Mouse (Mus musculus): ENCODE results near the gene Grik4. TPM values are rescaled to one million over a fixed set of nuclear protein-coding genes. Genes with fewer than 3 reads are reported as not detected.

The Grik4 gene
- polyA plus RNA-seq, 1 experiment: not detected

DNA sequence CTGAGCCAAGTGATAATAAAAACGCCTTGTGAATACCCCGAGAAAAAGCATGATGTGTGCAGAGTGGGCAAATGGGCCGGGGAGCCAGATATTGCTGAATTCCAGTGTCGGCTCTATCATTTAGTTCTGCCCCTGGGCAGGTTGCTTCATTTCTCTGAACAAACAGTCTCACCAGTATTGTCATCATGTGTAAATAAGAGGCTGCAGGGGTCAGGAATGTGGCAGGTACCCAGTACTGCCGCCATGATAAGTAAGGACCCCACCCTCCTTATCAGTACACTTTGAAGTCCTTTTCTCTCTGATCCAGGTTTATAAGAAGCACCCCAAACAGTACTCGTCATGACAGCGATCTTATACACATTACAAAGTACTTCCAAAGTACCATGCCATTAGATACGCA, 230.4 kb downstream of the Grik4 start:
- WGBS: 94% methylated on average over 8 of the region's 8 CpGs
- TF ChIP-seq CTCF (IDR thresholded peaks at IDR 0.05; ENCODE audit: insufficient read depth, low read depth, low read length) (no peak), POLR2A (IDR thresholded peaks at IDR 0.05; ENCODE audit: insufficient read depth, low read depth, low read length) (no peak)
- Histone ChIP-seq H3K4me1 (ENCODE audit: control insufficient read depth, insufficient read depth, low read length) (peaks cover 3% of the 10 kb centered on the region; the same call in 1 of the 2 replicates), H3K4me3 (ENCODE audit: insufficient read depth, low read depth, low read length) (no peak overlapping the region), H3K27ac (ENCODE audit: insufficient read depth, low read depth, low read length) (no peak overlapping the region)

- Histone ChIP-seq H3K4me3 (ENCODE audit: insufficient read depth, low read depth, low read length) (no peak overlapping the region), H3K4me1 (ENCODE audit: control insufficient read depth, insufficient read depth, low read length) (peaks cover 3% of the 10 kb centered on the region; the same call in 1 of the 2 replicates), H3K27ac (ENCODE audit: insufficient read depth, low read depth, low read length) (no peak overlapping the region)
- WGBS: 83% methylated on average over 7 of the region's 7 CpGs
- no peak for TF ChIP-seq POLR2A (IDR thresholded peaks at IDR 0.05; ENCODE audit: insufficient read depth, low read depth, low read length)
- TF ChIP-seq CTCF (IDR thresholded peaks at IDR 0.05; ENCODE audit: insufficient read depth, low read depth, low read length): no peak
Measured at GRCm38 (mm10) chr9:42705848-42706247, 238.4 kb downstream of the Grik4 start.

DNA sequence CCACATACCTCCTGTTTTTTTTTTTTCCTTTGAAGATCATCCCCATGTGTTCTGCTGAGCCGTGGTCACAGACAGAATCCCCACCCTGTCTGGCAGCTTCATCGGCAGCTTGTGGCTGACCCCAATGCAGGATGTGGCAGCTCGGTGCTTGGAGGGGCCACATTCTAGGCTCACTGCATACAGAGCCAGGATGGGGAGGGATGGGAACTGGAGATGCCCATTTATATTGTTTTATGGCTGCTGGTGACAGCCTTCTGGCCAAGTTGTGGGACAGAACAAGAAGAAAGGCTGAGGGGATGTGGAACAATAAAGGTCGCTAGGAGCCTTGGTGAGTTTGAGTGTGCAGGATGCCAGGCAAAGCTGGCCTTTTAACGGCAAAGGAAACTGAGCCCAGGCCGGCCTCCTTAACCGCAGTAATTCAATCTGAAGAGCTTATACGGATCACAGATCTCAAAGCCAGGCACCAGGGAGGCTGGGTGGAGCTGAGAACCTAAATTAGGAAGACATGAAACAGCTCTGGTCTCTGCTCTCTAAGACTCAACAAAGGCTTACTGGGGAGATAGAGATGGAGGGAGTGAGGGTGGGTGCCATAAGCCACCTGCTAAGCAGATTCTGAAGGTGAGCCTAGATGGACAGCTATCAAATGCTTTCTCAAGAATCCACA, 241.0 kb downstream of the Grik4 start:
- no peak overlapping the region for H3K27ac ChIP-seq (ENCODE audit: insufficient read depth, low read depth, low read length)
- WGBS: 77% methylated on average over 8 of the region's 8 CpGs

GRCm38 (mm10) chr9:42702231-42703132, 241.8 kb downstream of the Grik4 start:
- H3K4me3 ChIP-seq (ENCODE audit: insufficient read depth, low read depth, low read length): no peak overlapping the region
- 87% methylated on average over 11 of the region's 11 CpGs for WGBS
- no peak overlapping the region for H3K27ac ChIP-seq (ENCODE audit: insufficient read depth, low read depth, low read length)
- H3K4me1 ChIP-seq (ENCODE audit: control insufficient read depth, insufficient read depth, low read length): no peaks in the 10 kb centered on the region; the same call in 1 of the 2 replicates
- TF ChIP-seq CTCF (IDR thresholded peaks at IDR 0.05; ENCODE audit: insufficient read depth, low read depth, low read length) (no peak), POLR2A (IDR thresholded peaks at IDR 0.05; ENCODE audit: insufficient read depth, low read depth, low read length) (no peak)

More for the DNA sequence above, 241.0 kb downstream of the Grik4 start:
- TF ChIP-seq POLR2A (IDR thresholded peaks at IDR 0.05; ENCODE audit: insufficient read depth, low read depth, low read length): no peak
- TF ChIP-seq CTCF (IDR thresholded peaks at IDR 0.05; ENCODE audit: insufficient read depth, low read depth, low read length): no peak
- Histone ChIP-seq H3K4me3 (ENCODE audit: insufficient read depth, low read depth, low read length) (no peak overlapping the region), H3K4me1 (ENCODE audit: control insufficient read depth, insufficient read depth, low read length) (no peaks in the 10 kb centered on the region; the same call in 1 of the 2 replicates)

DNA sequence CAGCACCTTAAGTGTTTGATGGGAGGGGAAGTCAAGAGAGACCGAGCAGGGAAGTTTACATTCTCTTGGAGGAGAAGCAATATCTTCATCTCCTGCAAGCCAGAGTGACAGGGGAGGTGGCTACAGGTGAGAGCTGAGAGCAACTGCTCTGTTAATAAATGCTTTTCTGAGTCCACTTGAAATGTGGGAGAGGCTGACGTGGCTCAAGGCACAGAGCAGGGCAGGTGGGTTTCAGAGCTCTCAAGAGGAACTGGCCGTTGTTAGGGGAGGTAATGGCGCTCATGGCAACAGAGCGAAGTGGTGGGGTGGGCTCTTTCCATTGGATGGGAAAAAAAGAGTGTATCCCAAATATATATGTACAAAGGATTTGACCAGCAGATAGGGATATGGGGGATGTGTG, 242.6 kb downstream of the Grik4 start:
- no peak for TF ChIP-seq POLR2A (IDR thresholded peaks at IDR 0.05; ENCODE audit: insufficient read depth, low read depth, low read length)
- no peak for TF ChIP-seq CTCF (IDR thresholded peaks at IDR 0.05; ENCODE audit: insufficient read depth, low read depth, low read length)
- Histone ChIP-seq H3K27ac (ENCODE audit: insufficient read depth, low read depth, low read length) (no peak overlapping the region), H3K4me1 (ENCODE audit: control insufficient read depth, insufficient read depth, low read length) (no peaks in the 10 kb centered on the region; the same call in 1 of the 2 replicates), H3K4me3 (ENCODE audit: insufficient read depth, low read depth, low read length) (no peak overlapping the region)
- WGBS: 94% methylated on average over 5 of the region's 5 CpGs

DNA sequence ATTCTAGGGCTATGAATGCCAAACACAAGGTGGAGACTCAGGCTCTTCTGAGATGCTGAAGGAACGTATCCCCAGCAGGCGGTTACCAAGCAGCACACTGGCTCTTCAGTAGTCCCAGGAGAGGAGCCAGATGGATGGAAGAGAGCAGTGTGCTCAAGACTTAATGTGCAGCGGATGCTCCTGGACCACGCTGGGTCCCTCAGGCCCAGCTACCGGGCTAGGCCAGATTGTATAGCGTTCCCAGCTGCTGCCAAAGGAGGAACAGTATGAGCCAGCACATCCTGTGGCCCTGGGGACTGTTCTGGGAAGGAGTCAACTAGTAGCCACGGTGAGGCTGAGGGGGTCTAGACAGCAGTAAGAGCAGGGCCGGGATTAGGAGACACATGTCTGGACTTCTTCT, 251.3 kb downstream of the Grik4 start:
- Histone ChIP-seq H3K4me1 (ENCODE audit: control insufficient read depth, insufficient read depth, low read length) (no peaks in the 10 kb centered on the region), H3K4me3 (ENCODE audit: insufficient read depth, low read depth, low read length) (no peak overlapping the region), H3K27ac (ENCODE audit: insufficient read depth, low read depth, low read length) (no peak overlapping the region)
- 87% methylated on average over 8 of the region's 8 CpGs for WGBS
- TF ChIP-seq CTCF (IDR thresholded peaks at IDR 0.05; ENCODE audit: insufficient read depth, low read depth, low read length): no peak
- TF ChIP-seq POLR2A (IDR thresholded peaks at IDR 0.05; ENCODE audit: insufficient read depth, low read depth, low read length): no peak

DNA sequence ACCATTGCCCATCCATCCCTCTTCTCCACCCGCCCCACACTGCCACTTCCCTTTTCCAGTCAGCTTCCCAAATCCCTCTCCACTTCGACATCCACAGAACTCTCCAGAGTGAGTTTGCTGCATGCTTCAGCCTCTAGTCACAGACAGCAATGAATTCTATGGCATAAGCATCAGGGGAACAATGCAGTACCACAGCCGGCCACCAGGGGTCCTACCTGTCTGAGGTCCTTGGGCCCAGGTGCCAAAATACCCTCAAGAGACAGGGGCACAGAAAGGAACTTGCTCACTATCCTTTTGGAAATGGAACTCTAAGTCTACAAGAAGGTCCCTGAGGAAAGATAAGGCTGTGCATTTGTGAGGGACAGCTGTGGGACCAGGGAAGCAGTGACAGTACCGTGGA, 256.1 kb downstream of the Grik4 start:
- TF ChIP-seq CTCF (IDR thresholded peaks at IDR 0.05; ENCODE audit: insufficient read depth, low read depth, low read length): peak; percentile 45; the same call in 1 of the 2 replicates
- no peak for TF ChIP-seq POLR2A (IDR thresholded peaks at IDR 0.05; ENCODE audit: insufficient read depth, low read depth, low read length)
- H3K4me1 ChIP-seq (ENCODE audit: control insufficient read depth, insufficient read depth, low read length): no peaks in the 10 kb centered on the region
- no peak overlapping the region for H3K4me3 ChIP-seq (ENCODE audit: insufficient read depth, low read depth, low read length)
- 44% methylated on average over 4 of the region's 4 CpGs for WGBS
- no peak overlapping the region for H3K27ac ChIP-seq (ENCODE audit: insufficient read depth, low read depth, low read length)

DNA sequence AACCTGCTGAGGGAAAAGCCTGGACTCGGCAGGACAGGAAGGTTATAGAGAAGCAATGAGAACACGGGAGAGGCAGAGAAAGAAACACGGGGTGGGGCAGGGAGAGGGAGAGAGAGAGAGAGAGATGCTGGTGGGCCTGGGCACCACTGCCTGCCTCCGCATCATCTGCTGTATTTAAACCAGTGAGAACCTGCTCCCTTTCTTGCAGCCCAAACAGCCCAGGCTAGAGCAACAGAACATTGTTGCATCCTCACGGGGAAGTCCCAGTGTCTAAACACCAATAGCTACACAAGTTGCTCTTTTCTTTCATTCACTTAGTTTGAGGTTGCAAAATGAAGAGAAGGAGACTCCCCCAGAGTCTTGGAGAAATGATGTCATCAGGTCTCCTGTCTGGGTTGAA, 258.2 kb downstream of the Grik4 start:
- 91% methylated on average over 5 of the region's 5 CpGs for WGBS
- no peak for TF ChIP-seq CTCF (IDR thresholded peaks at IDR 0.05; ENCODE audit: insufficient read depth, low read depth, low read length)
- TF ChIP-seq POLR2A (IDR thresholded peaks at IDR 0.05; ENCODE audit: insufficient read depth, low read depth, low read length): no peak

DNA sequence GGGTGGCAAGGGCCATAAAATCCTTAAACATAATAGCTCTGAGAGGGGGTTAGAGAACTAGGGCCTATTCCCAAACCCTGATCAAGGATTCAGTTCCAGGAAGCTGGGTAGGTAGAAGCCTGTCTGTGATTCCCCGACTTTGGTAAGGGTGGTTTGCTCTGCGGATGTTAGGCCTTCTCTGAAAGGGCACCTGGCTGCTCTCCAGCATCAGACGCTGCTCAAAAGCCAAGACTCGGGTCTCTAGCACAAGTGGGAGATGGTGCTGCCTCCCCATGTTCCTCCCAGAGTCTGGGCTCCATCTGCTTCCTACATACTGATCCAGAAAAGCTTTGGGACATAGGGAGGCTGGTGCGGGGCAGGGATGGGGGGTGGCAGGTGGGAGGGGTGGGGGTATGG, 270.3 kb downstream of the Grik4 start:
- Histone ChIP-seq H3K27ac (ENCODE audit: insufficient read depth, low read depth, low read length) (no peak overlapping the region), H3K4me3 (ENCODE audit: insufficient read depth, low read depth, low read length) (no peak overlapping the region), H3K4me1 (ENCODE audit: control insufficient read depth, insufficient read depth, low read length) (no peaks in the 10 kb centered on the region; the same call in 1 of the 2 replicates)
- no peak for TF ChIP-seq CTCF (IDR thresholded peaks at IDR 0.05; ENCODE audit: insufficient read depth, low read depth, low read length)
- TF ChIP-seq POLR2A (IDR thresholded peaks at IDR 0.05; ENCODE audit: insufficient read depth, low read depth, low read length): no peak
- 58% methylated on average over 5 of the region's 5 CpGs for WGBS

More for the DNA sequence above, 258.2 kb downstream of the Grik4 start:
- H3K4me1 ChIP-seq (ENCODE audit: control insufficient read depth, insufficient read depth, low read length): no peaks in the 10 kb centered on the region
- H3K27ac ChIP-seq (ENCODE audit: insufficient read depth, low read depth, low read length): no peak overlapping the region
- H3K4me3 ChIP-seq (ENCODE audit: insufficient read depth, low read depth, low read length): no peak overlapping the region

Measured in olfactory bulb, adult 2 months (tissue).